Comparison of ENCODE assay signal across 8 mouse cellular contexts in the genomic region with DNA sequence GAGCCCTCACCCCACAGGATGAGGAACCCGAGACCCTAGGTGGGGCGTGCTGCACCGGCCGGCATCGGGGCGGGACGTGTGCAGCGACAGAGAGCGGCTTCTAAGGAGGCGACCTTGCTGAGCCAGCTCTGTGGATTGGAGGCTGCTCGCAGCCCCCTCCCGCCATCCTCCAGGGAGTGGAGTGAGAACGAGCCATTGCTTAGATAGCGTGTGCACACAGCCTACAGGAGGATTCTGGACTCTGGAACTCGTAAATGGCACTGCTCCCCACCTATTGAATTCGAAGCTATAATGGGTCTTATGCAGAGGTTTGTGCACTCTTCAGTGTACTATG. TPM values are rescaled to one million over a fixed set of nuclear protein-coding genes. Genes with fewer than 3 reads are reported as not detected.
A peak's percentile ranks its signal among the peaks of the same experiment; 100 is the strongest.
DNase-seq lines count a peak whose midpoint lies in the region; ATAC-seq and TF ChIP-seq lines count a peak whose summit lies in the region.

A gene (minus strand): TSS at position 205 of the 334 bp plus-strand sequence.

- peak within 1 kb of the TSS; percentile 60 for H3K4me2 ChIP-seq in hindbrain, postnatal 0 days (ENCODE audit: low read depth, low read length)

- peak within 1 kb of the TSS; percentile 74 for H3K4me3 ChIP-seq in liver, adult 2 months (ENCODE audit: insufficient read depth, low read depth, low read length)
- peak within 1 kb of the TSS; percentile 79 for H3K4me3 ChIP-seq in embryonic fibroblast, embryonic 13.5 days (ENCODE audit: insufficient read depth, low read length)
- peak within 1 kb of the TSS; percentile 82 for H3K4me3 ChIP-seq in hindbrain, postnatal 0 days (ENCODE audit: low read length)
- H3K4me3 ChIP-seq in midbrain, embryonic 10.5 days = peak within 1 kb of the TSS; percentile 72

- ATAC-seq in hindbrain, postnatal 0 days = no peak

- WGBS in liver, adult 2 months = 1% methylated on average over 16 of the region's 16 CpGs
- under 1% methylated on average over 16 of the region's 16 CpGs for WGBS in hindbrain, postnatal 0 days
- WGBS in midbrain, embryonic 10.5 days = 1% methylated on average over 16 of the region's 16 CpGs

- no peaks in the 10 kb centered on the region for H3K9me3 ChIP-seq in hindbrain, postnatal 0 days (ENCODE audit: low read length)
- H3K9me3 ChIP-seq in midbrain, embryonic 10.5 days (replicated peaks) = no peaks in the 10 kb centered on the region; the same call in 1 of the 2 replicates

- no peaks in the 10 kb centered on the region for H3K79me2 ChIP-seq in liver, adult 2 months (ENCODE audit: control insufficient read depth, insufficient read depth, low read length)

- no peak for DNase-seq in liver, adult 2 months (ENCODE audit: extremely low read depth, low read depth, low spot score)
- no peak for DNase-seq in liver
- no peak for DNase-seq in hindbrain, postnatal 0 days (ENCODE audit: low spot score)
- DNase-seq in midbrain, embryonic 10.5 days (ENCODE audit: low spot score) = no peak
- DNase-seq in right cerebral cortex, adult 2 months (ENCODE audit: low spot score in 2 of 2) = no peak
- DNase-seq in thymus, postnatal 4 days = no peak
- DNase-seq in lung, postnatal 10 days = no peak

- peak within 1 kb of the TSS; percentile 84 for H3K9ac ChIP-seq in liver, adult 2 months (ENCODE audit: low read depth, low read length)
- H3K9ac ChIP-seq in hindbrain, postnatal 0 days (replicated peaks; ENCODE audit: low read length) = peak within 1 kb of the TSS; percentile 86

- TF ChIP-seq POLR2A in liver, adult 2 months (IDR thresholded peaks at IDR 0.05; ENCODE audit: extremely low read depth, insufficient read depth, low read length) = no peak
- peak; percentile 58; the same call in 1 of the 2 replicates for TF ChIP-seq POLR2A in embryonic fibroblast, embryonic 13.5 days (IDR thresholded peaks at IDR 0.05; ENCODE audit: low read depth, low read length)

- H3K4me1 ChIP-seq in liver, adult 2 months (ENCODE audit: control insufficient read depth, insufficient read depth, low read length) = peaks cover 8% of the 10 kb centered on the region; the same call in 1 of the 2 replicates
- H3K4me1 ChIP-seq in embryonic fibroblast, embryonic 13.5 days (ENCODE audit: control insufficient read depth, insufficient read depth, low read length) = no peaks in the 10 kb centered on the region
- H3K4me1 ChIP-seq in hindbrain, postnatal 0 days (ENCODE audit: insufficient read depth, low read length) = no peaks in the 10 kb centered on the region
- peaks cover 19% of the 10 kb centered on the region for H3K4me1 ChIP-seq in midbrain, embryonic 10.5 days

- no peak for TF ChIP-seq CTCF in liver, adult 2 months (IDR thresholded peaks at IDR 0.05; ENCODE audit: low read depth, low read length)
- TF ChIP-seq CTCF in embryonic fibroblast, embryonic 13.5 days (IDR thresholded peaks at IDR 0.05; ENCODE audit: borderline replicate concordance, insufficient read depth, low read length) = no peak
- TF ChIP-seq CTCF in hindbrain, postnatal 0 days (IDR thresholded peaks at IDR 0.05; ENCODE audit: low read depth) = no peak

- no peaks in the 10 kb centered on the region for H3K36me3 ChIP-seq in liver, adult 2 months (ENCODE audit: control insufficient read depth, insufficient read depth, low read length)
- no peaks in the 10 kb centered on the region for H3K36me3 ChIP-seq in hindbrain, postnatal 0 days (ENCODE audit: insufficient read depth, low read length)
- H3K36me3 ChIP-seq in midbrain, embryonic 10.5 days = peaks cover 24% of the 10 kb centered on the region

- H3K27me3 ChIP-seq in liver, adult 2 months (ENCODE audit: control insufficient read depth, insufficient read depth, low read length) = no peaks in the 10 kb centered on the region
- no peaks in the 10 kb centered on the region for H3K27me3 ChIP-seq in hindbrain, postnatal 0 days (ENCODE audit: insufficient read depth, low read length)
- no peaks in the 10 kb centered on the region for H3K27me3 ChIP-seq in midbrain, embryonic 10.5 days (ENCODE audit: low read depth, poor library complexity, severe bottlenecking)

- peak within 1 kb of the TSS; percentile 63 for H3K27ac ChIP-seq in liver, adult 2 months (replicated peaks; ENCODE audit: insufficient read depth, low read depth, low read length)
- H3K27ac ChIP-seq in embryonic fibroblast, embryonic 13.5 days (ENCODE audit: insufficient read depth, low read length) = peak within 1 kb of the TSS; percentile 80
- peak within 1 kb of the TSS; percentile 99 for H3K27ac ChIP-seq in hindbrain, postnatal 0 days
- H3K27ac ChIP-seq in midbrain, embryonic 10.5 days (replicated peaks) = peak within 1 kb of the TSS; percentile 98

RNA-seq across cellular contexts. Expression of the gene that starts here (rescaled TPM):
- total RNA-seq in liver, adult 2 months (2014; rRNA removed) = 3.9 and 4.2 TPM in 2 replicates
- 1.5 and 2.0 TPM in 2 replicates for polyA plus RNA-seq in liver, adult 2 months (2012; rRNA removed)
- 18.4 and 19.2 TPM in 2 replicates for polyA plus RNA-seq in embryonic fibroblast, embryonic 13.5 days (2011; ENCODE audit: insufficient read length, low read depth, missing spikeins)
- total RNA-seq in hindbrain, postnatal 0 days (2014; rRNA removed) = 33.7 and 34.3 TPM in 2 replicates
- 23.8 and 28.1 TPM in 2 replicates for polyA plus RNA-seq in hindbrain, postnatal 0 days (2015; fragmentation: Nextera tagmentation; extraction: Ambion mirVana)
- 24.2 and 29.5 TPM in 2 replicates for polyA plus RNA-seq in midbrain, embryonic 10.5 days (2016; fragmentation: Nextera tagmentation; extraction: Ambion mirVana)
